ENCODE assay signal across 20 mouse cellular contexts in genomic region chr1:91803416-91803815, GRCm38 (mm10). TPM values are rescaled to one million over a fixed set of nuclear protein-coding genes. Genes with fewer than 3 reads are reported as not detected.
DNase-seq lines count a peak whose midpoint lies in the region; ATAC-seq and TF ChIP-seq lines count a peak whose summit lies in the region.
"Had no signal": no experiment of that assay in that cellular context is flagged by ENCODE, and none has a peak within 500 bp of the region (broad histone marks: within the 10 kb centered on the region; RNA-seq: fewer than 3 reads in every experiment).

No protein-coding gene starts in this region.

- no peak overlapping the region for H3K27ac ChIP-seq in intestine, embryonic 15.5 days
- no peak overlapping the region for H3K27ac ChIP-seq in intestine, embryonic 16.5 days (ENCODE audit: low read length)
- no peak overlapping the region for H3K27ac ChIP-seq in stomach, embryonic 14.5 days (ENCODE audit: low read length)
- H3K27ac ChIP-seq in stomach, postnatal 0 days (replicated peaks), result no peak overlapping the region
- H3K27ac ChIP-seq in limb, embryonic 10.5 days, result no peak overlapping the region
- no peak overlapping the region for H3K27ac ChIP-seq in kidney, embryonic 16.5 days (ENCODE audit: low read length)
- H3K27ac ChIP-seq: forebrain, embryonic 12.5 days; liver, embryonic 15.5 days; midbrain, embryonic 13.5 days; neural tube, embryonic 13.5 days had no signal

- no peak for DNase-seq in stomach, postnatal 0 days (ENCODE audit: low spot score)
- no peak for DNase-seq in limb, embryonic 10.5 days (ENCODE audit: low spot score)
- DNase-seq in yolk sac, embryonic 10.5 days (ENCODE audit: low spot score), result no peak
- no peak for DNase-seq in Muller cell, postnatal 12 days (ENCODE audit: inconsistent ontology term)
- DNase-seq: adrenal gland, adult 2 months; cerebellum, adult 8-10 months; gastrocnemius, postnatal 25 days; kidney, adult 2 months; kidney, postnatal 36 days; layer of hippocampus, adult 9-11 months; thymus, adult 2 months had no signal

- TF ChIP-seq CTCF in stomach, postnatal 0 days (IDR thresholded peaks at IDR 0.05; ENCODE audit: low read depth), result no peak

- ATAC-seq in intestine, embryonic 15.5 days, result no peak
- no peak for ATAC-seq in intestine, embryonic 16.5 days
- no peak for ATAC-seq in stomach, embryonic 14.5 days (ENCODE audit: insufficient number of reproducible peaks, insufficient read depth, low FRiP score, low read depth)
- ATAC-seq in stomach, postnatal 0 days (ENCODE audit: low FRiP score, low TSS enrichment), result no peak
- no peak for ATAC-seq in kidney, embryonic 16.5 days (ENCODE audit: low FRiP score, low TSS enrichment)
- ATAC-seq: hindbrain, embryonic 16.5 days; midbrain, embryonic 13.5 days had no signal

- TF ChIP-seq EP300 in stomach, postnatal 0 days (optimal IDR thresholded peaks at IDR 0.05), result no peak

- WGBS in intestine, embryonic 15.5 days, result 36% methylated on average over 6 of the region's 6 CpGs
- whole genome bisulfite sequencing in intestine, embryonic 16.5 days, result 43% methylated on average over 6 of the region's 6 CpGs
- WGBS in stomach, embryonic 14.5 days, result 28% methylated on average over 6 of the region's 6 CpGs
- 43% methylated on average over 6 of the region's 6 CpGs for WGBS in stomach, postnatal 0 days
- WGBS in limb, embryonic 10.5 days, result 54% methylated on average over 6 of the region's 6 CpGs
- WGBS in kidney, embryonic 16.5 days, result 51% methylated on average over 6 of the region's 6 CpGs

- H3K4me3 ChIP-seq in intestine, embryonic 15.5 days (replicated peaks), result no peak overlapping the region
- H3K4me3 ChIP-seq in intestine, embryonic 16.5 days (ENCODE audit: low read length), result no peak overlapping the region
- peak overlapping the region; percentile 52; the same call in 1 of the 2 replicates for H3K4me3 ChIP-seq in stomach, embryonic 14.5 days (ENCODE audit: low read depth, low read length)
- no peak overlapping the region for H3K4me3 ChIP-seq in stomach, postnatal 0 days (ENCODE audit: low read depth, low read length)
- peak overlapping the region; percentile 80 for H3K4me3 ChIP-seq in limb, embryonic 10.5 days
- H3K4me3 ChIP-seq in kidney, embryonic 16.5 days (ENCODE audit: low read length), result no peak overlapping the region
- H3K4me3 ChIP-seq: liver, embryonic 15.5 days had no signal

- H3K9me3 ChIP-seq in intestine, embryonic 15.5 days, result no peaks in the 10 kb centered on the region
- no peaks in the 10 kb centered on the region for H3K9me3 ChIP-seq in intestine, embryonic 16.5 days (ENCODE audit: control insufficient read depth, low read length)
- H3K9me3 ChIP-seq in stomach, embryonic 14.5 days (ENCODE audit: control insufficient read depth, low read depth, low read length), result no peaks in the 10 kb centered on the region
- H3K9me3 ChIP-seq in stomach, postnatal 0 days (ENCODE audit: control insufficient read depth, low read length), result no peaks in the 10 kb centered on the region
- no peaks in the 10 kb centered on the region for H3K9me3 ChIP-seq in limb, embryonic 10.5 days (replicated peaks)
- no peaks in the 10 kb centered on the region for H3K9me3 ChIP-seq in kidney, embryonic 16.5 days (ENCODE audit: low read length)
- H3K9me3 ChIP-seq: forebrain, embryonic 12.5 days; liver, embryonic 15.5 days; midbrain, embryonic 13.5 days; neural tube, embryonic 13.5 days had no signal

- no peak overlapping the region for H3K9ac ChIP-seq in intestine, embryonic 15.5 days
- H3K9ac ChIP-seq in intestine, embryonic 16.5 days (ENCODE audit: low read depth, low read length), result no peak overlapping the region
- H3K9ac ChIP-seq in stomach, embryonic 14.5 days (replicated peaks; ENCODE audit: low read depth, low read length), result no peak overlapping the region
- no peak overlapping the region for H3K9ac ChIP-seq in stomach, postnatal 0 days (ENCODE audit: low read length)
- no peak overlapping the region for H3K9ac ChIP-seq in kidney, embryonic 16.5 days (replicated peaks; ENCODE audit: low read length)
- H3K9ac ChIP-seq: forebrain, embryonic 12.5 days; liver, embryonic 15.5 days; midbrain, embryonic 13.5 days had no signal

- no peaks in the 10 kb centered on the region for H3K36me3 ChIP-seq in intestine, embryonic 15.5 days
- H3K36me3 ChIP-seq in intestine, embryonic 16.5 days (ENCODE audit: control insufficient read depth, insufficient read depth, low read length), result no peaks in the 10 kb centered on the region
- H3K36me3 ChIP-seq in stomach, embryonic 14.5 days (ENCODE audit: control insufficient read depth, insufficient read depth, low read length), result no peaks in the 10 kb centered on the region
- H3K36me3 ChIP-seq in stomach, postnatal 0 days (ENCODE audit: control insufficient read depth, insufficient read depth, low read length), result no peaks in the 10 kb centered on the region
- H3K36me3 ChIP-seq in limb, embryonic 10.5 days, result peaks cover 7% of the 10 kb centered on the region; the same call in 1 of the 2 replicates
- H3K36me3 ChIP-seq in kidney, embryonic 16.5 days (ENCODE audit: insufficient read depth, low read length), result no peaks in the 10 kb centered on the region
- H3K36me3 ChIP-seq: forebrain, embryonic 12.5 days; liver, embryonic 15.5 days; midbrain, embryonic 13.5 days; neural tube, embryonic 13.5 days had no signal

- H3K27me3 ChIP-seq in intestine, embryonic 15.5 days (replicated peaks), result peaks cover 38% of the 10 kb centered on the region
- H3K27me3 ChIP-seq in intestine, embryonic 16.5 days (replicated peaks; ENCODE audit: control insufficient read depth, insufficient read depth, low read length), result peaks cover 37% of the 10 kb centered on the region
- H3K27me3 ChIP-seq in stomach, embryonic 14.5 days (ENCODE audit: control insufficient read depth, insufficient read depth, low read length), result peaks cover 20% of the 10 kb centered on the region; the same call in 1 of the 2 replicates
- H3K27me3 ChIP-seq in stomach, postnatal 0 days (ENCODE audit: control insufficient read depth, insufficient read depth, low read length), result peaks cover 8% of the 10 kb centered on the region; the same call in 1 of the 2 replicates
- H3K27me3 ChIP-seq in limb, embryonic 10.5 days (ENCODE audit: low read depth, poor library complexity, severe bottlenecking), result peaks cover 29% of the 10 kb centered on the region
- peaks cover 66% of the 10 kb centered on the region for H3K27me3 ChIP-seq in kidney, embryonic 16.5 days (ENCODE audit: insufficient read depth, low read length)

- H3K4me1 ChIP-seq in intestine, embryonic 15.5 days (replicated peaks), result peaks cover 9% of the 10 kb centered on the region; the same call in 1 of the 2 replicates
- 0 out of 2 replicates have a peak, but pooled peaks cover 7% of the 10 kb centered on the region for H3K4me1 ChIP-seq in intestine, embryonic 16.5 days (ENCODE audit: control insufficient read depth, insufficient read depth, low read length)
- H3K4me1 ChIP-seq in stomach, embryonic 14.5 days (ENCODE audit: control insufficient read depth, insufficient read depth, low read length), result peaks cover 7% of the 10 kb centered on the region; the same call in 1 of the 2 replicates
- H3K4me1 ChIP-seq in stomach, postnatal 0 days (replicated peaks; ENCODE audit: control insufficient read depth, insufficient read depth), result no peaks in the 10 kb centered on the region
- peaks cover 74% of the 10 kb centered on the region for H3K4me1 ChIP-seq in limb, embryonic 10.5 days
- H3K4me1 ChIP-seq in kidney, embryonic 16.5 days (ENCODE audit: insufficient read depth, low read length), result peaks cover 29% of the 10 kb centered on the region
- H3K4me1 ChIP-seq: liver, embryonic 15.5 days had no signal

- peak overlapping the region; percentile 15; the same call in 1 of the 2 replicates for H3K4me2 ChIP-seq in intestine, embryonic 15.5 days (replicated peaks)
- no peak overlapping the region for H3K4me2 ChIP-seq in intestine, embryonic 16.5 days (ENCODE audit: low read depth, low read length)
- H3K4me2 ChIP-seq in stomach, embryonic 14.5 days (replicated peaks; ENCODE audit: low read depth, low read length), result 0 out of 2 replicates have a peak overlapping the region, but pooled peaks have one; percentile 12
- H3K4me2 ChIP-seq in stomach, postnatal 0 days (replicated peaks; ENCODE audit: low read depth), result no peak overlapping the region
- H3K4me2 ChIP-seq in kidney, embryonic 16.5 days (replicated peaks; ENCODE audit: low read depth, low read length), result no peak overlapping the region
- H3K4me2 ChIP-seq: liver, embryonic 15.5 days had no signal

RNA-seq across cellular contexts. Expression of gene Twist2, which starts 2.2 kb away (rescaled TPM):
- 4.8 and 5.8 TPM in 2 replicates for polyA plus RNA-seq in intestine, embryonic 15.5 days (2015; fragmentation: Nextera tagmentation; extraction: Ambion mirVana)
- polyA plus RNA-seq in intestine, embryonic 16.5 days (2015; fragmentation: Nextera tagmentation; extraction: Ambion mirVana), result 5.0 and 5.1 TPM in 2 replicates
- 10.7 and 11.9 TPM in 2 replicates for polyA plus RNA-seq in stomach, embryonic 14.5 days (2014; fragmentation: Nextera tagmentation; extraction: Ambion mirVana)
- 3.7 and 4.2 TPM in 2 replicates for polyA plus RNA-seq in stomach, postnatal 0 days (2015; fragmentation: Nextera tagmentation; extraction: Ambion mirVana)
- 40.2 and 47.3 TPM in 2 replicates for polyA plus RNA-seq in limb, embryonic 10.5 days (2016; fragmentation: Nextera tagmentation; extraction: Ambion mirVana)
- polyA plus RNA-seq in kidney, embryonic 16.5 days (2015; fragmentation: Nextera tagmentation; extraction: Ambion mirVana), result 8.3 TPM in 2 replicates

Comparison
In these comparisons a context has a peak if more than half of its experiments do, and no peak if none do; other contexts are left out.
1. H3K4me2 ChIP-seq: peak in intestine, embryonic 15.5 days (single experiment) and stomach, embryonic 14.5 days (single experiment); none in intestine, embryonic 16.5 days (single experiment), stomach, postnatal 0 days (single experiment) and kidney, embryonic 16.5 days (single experiment).
2. H3K4me3 ChIP-seq: peak in stomach, embryonic 14.5 days (single experiment) and limb, embryonic 10.5 days (single experiment); none in intestine, embryonic 15.5 days (single experiment), intestine, embryonic 16.5 days (single experiment), stomach, postnatal 0 days (single experiment) and kidney, embryonic 16.5 days (single experiment).